Mouse (Mus musculus) lung, adult 18-20 months (tissue): ENCODE measurements around the gene Sh3pxd2a.

Experiments used
- DNase-seq, 2 experiments: peaks; one replicate each; pipeline ENCODE4 v3.0.0; 2022; ENCODE audit warnings: mixed read lengths in 2 of 2

Gene Sh3pxd2a

DNA sequence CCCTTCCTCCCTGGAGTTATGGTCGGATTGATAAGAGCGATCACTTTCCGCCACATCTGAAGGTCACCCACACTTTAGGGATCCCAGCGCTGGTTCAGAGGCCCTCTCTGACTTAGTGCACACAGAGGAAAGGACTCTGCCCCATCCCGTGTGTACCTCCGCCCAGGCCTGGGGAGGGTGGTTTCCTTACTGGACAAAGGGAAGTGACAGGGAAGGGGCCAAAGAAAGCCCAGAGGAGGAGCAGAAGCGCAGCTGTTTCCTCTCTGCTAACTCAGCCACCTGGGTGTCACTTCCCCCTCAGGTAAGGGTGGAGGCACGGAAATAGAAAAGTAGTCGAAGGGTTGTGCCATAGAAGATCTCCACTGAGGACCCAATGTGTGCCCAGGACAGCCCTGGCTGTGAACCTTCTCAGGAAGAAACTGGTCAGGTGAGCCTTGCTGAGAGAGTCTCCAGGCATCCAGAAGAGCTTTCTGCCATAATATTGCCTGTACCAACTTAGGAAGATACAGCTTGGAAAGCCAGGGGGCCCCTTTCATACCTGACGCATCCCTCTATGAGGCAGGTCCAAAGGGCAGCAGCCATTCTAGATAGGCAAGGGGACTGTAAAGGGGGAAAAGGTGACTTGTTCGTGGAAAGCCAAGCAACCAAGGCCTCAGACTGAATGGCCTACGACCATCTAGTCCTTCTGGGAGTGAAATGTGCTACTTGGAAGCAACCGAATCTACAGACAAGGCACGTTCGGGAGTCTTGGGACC, 9.0 kb downstream of the Sh3pxd2a start:
- DNase-seq, result peak; percentile 55 to 63

DNA sequence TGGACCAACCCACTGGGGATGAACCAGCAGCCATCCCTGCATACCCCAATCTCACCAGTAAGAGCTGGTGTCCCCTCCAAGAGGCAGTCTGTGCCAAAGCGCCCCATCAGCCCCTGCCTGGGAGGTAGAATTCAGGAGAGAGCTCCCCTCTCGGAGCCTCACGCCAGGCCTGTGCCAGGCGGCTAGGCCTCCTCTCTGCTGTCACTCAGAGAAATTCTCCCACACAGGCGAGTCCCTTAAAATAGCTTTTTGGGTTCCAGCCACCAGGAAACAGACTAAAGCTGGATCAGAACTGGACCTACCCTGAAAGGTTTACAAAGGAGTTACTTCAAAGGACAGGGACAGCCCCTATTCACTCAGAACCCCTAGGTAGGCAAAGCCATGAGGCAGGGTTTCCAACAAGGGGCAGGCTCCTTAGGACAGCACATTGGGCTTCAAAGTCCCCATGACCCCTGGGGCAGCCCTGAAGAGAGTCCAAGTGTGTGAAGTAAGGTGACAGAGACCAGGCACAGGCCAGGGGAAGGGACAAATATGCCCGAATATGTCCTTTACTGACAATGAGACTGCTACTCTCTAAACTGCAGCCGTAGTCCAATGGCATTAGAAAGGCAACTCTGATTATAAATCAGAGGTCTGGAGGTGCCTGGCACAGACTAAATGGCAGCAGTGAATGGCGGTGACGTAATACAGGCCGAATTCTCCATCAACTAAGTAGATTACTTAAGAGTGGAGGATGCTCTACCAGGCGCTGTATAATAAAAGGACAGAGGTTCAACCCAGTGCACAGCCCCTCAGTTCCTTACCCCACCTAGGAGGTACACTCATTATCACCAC, 9.8 kb downstream of the Sh3pxd2a start:
- DNase-seq, result no peak

DNA sequence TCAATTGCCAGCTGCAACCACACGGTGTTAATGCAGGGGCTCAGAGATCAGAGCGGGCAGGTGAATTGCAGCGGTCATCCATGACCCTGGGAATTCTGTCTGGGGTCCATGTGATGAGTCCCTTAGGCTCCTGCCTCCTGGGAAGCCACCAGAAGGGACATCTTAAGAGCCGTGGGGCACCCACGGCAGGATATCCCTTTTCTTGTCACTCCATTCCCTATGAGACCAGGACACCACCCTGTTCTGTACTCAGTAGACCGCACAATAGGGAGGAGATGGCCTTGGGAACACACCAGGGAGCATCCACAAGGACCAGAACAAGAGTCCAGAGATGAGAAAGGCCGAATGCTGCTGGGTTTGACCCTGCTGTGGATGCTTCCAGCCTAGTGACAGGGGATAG, 10.8 kb downstream of the Sh3pxd2a start:
- no peak for DNase-seq

DNA sequence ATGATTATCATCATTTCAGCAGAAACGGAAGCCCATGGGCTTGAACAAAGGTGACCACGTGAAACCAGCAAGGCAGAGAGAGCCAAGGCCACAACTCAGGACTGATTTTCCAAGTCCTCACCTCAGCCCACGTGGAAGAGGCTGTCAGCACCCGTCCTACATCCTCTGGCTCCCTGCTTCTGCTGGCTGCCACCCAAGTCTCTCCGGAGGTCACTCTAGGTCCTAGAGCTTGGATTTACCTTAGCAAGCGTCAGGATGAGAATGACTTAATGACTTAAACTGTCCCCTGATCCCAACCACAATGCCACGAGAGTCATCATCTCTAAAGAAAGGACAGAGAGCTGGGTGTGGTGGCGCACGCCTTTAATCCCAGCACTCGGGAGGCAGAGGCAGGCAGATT, 11.5 kb downstream of the Sh3pxd2a start:
- peak in 1 of 2 experiments; percentile 40 for DNase-seq

DNA sequence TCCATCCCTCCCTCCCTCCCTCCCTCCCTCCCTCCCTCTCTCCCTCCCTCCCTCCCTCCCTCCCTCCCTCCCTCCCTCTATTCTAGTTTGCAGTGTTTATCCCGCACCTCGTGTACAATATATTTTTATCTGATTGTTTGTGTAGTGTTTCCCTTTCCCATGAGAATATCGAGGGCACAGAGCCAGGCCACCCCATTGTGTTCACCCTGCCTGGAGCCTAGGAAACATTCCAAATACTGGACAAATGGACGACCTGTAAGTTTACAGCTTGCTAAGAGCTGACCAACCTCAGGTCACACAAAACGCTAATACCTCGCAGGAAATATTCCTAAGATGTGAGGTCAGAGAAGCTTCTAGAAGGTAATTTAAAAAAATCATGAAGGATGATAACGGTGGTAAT, 12.0 kb downstream of the Sh3pxd2a start:
- DNase-seq, result peak; percentile 69 to 84

DNA sequence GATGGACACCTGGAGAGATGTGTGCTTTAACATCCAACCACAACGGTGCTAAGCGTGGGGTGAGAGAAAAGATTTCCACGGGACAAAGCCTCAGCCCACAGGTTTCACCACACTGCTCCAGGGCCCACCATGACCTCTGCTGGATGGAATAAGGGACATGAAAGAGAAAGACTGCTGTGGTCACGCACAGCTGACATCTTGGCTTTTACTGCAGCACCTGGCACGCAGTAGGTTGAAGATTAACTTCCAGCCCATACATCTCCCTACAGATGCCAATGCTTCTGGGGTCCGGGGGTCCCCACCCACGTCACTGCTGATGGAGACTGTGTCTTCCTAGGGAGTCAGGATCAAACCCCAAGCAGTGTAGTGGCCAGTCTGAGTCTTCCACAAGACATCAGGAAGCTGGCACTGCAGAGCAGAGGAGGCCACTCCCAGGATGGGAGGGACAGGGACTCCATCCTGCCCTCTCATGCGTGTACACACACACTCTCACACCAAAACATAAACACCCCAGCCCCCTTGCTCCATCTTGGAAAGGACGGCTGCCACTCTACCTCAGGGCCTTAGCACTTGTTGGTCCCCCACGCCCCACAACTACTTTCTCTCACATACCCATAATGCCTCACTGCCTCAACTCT, 12.6 kb downstream of the Sh3pxd2a start:
- peak; percentile 65 to 75 for DNase-seq

DNA sequence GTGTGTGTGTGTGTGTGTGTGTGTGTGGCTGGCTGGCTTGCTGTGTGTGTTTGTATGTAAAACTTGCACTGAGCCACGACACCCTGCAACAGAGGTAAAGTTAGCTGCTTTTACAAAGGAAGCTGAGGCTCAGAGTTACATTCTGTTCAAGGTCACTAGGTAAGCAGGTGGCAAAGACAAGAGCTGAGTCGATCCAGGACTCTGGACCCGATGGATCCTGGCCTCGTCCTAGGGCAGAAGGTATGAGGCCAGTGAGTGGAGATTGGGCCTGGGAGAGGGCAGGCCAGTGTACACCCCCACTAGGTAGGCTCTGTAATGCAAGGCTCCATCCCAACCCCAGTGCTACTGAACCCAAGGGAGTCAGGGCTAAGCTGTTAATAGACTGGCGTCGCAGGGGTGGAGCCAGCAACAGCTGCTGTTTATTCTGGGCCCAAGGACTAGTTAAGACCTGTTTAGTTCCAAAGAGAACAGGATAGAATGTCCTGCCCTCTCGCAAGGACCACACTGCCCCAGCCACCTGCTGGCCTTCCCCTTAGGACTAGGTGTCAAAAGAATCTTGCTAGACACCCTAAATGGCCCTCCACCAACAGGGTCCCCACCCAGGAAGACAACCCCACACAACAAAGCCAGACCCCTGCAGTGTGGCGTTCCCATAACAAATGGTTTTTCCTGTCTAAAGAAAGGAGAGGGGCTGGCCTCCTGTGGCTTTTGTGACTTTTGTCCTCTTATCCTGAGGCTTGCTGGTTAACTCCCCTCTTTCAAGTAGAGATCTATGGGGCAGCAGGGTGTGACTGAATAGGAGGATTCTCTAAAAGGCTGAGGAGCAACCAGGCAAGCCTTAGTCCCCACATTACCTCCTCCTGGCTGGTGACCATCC, 13.7 kb downstream of the Sh3pxd2a start:
- no peak for DNase-seq

DNA sequence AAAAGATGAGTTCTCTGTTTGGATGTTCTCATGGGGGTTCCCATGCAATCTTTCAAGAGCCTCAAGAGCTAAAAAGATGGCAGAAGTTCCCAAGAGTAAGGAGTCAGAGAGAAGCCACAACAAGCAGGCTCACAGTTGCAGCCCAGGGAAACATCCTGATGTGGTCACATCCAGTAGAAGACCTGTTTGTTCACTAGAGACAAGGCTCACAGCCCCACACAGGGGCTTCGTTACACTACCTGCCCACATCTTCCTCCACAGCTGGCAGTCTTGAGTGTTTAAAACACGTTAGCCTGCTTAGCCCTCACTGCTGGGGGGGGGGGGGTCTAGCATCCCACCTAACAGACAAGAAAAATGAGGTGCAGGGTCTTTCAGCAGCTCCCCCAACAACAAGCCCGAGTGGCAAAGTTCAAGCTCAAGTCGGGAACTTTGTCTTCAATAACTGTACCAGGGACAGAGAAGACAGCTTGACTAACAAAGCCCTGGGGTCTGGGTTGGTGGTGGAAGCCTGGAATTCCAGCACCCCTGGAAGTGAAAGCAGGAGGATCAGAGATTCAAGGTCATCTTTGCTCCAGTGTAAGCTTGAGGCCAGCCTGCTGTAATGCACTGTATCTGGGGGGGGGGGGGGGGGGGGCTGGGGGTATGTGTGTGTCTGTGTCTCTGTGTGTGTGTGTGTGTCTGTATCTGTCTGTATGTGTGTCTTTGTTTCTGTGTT, 14.5 kb downstream of the Sh3pxd2a start:
- DNase-seq, result no peak

DNA sequence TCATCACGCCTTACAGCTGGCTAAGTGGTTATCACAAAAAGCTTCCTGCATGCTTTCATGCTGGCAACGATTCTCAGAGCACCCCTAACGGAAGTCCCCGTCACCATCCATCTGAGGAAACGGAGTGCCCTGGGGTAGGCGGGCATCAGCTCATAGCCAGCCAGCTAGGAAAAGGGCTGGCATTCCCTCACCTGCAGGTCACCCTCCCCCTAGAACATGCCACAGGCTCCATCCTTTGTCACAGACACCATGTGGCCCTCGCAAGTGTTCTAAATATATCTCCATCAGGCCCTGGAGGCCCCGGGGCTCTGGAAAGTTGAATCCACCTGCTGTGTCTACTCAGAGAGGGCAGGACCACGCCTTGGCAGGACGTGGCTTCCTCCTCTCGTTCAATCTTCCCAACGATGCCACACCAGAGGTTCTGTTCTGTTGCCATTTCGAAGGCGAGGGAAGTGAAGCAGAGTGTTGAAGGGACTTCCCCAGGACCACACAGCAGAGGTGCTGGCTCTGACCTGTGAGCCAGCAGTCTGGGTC, 15.5 kb downstream of the Sh3pxd2a start:
- DNase-seq, result no peak

DNA sequence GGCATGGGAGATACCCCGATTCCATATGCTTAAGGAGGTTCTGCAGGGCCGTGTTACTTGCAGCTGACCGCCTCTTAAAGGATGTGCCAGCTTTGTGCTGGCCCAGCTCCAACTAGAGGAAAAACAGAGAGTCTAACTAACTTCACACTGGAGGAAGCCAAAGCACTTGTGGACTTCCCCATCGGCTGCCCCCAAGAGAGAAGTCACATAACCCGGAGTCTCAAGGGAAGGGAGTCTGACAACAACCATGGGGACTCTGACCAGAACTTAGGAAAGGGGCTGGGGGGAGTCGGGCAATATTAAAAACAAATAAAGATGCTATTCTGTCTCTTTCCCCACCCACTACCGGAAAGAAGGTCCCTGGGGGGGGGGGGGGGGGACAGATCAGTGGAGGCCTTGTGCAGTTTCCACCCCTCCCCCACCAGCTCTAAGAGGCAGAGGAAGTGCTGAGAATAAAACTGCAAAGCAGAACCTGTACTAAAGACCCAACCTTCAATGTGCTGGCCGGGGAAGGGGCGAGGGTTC, 17.3 kb downstream of the Sh3pxd2a start:
- peak; percentile 61 to 65 for DNase-seq

DNA sequence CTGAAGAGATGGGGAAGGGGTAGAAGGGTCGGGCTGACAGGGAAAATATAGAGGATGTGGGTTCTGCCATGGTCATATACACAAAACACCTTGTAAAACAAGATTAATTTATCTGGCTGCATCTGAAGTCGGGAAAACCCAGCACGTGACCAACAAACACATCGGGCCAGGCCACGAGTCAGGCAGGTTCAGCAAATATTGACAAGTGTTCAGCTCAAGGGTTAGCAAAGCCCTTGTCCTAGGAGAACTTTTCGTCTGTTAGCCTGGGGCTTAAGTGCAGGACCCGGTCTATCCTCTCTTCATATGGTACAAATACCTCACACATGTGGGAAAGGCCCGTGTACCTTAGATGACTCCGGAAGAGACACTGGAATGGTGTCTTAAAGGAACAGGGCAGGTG, 18.1 kb downstream of the Sh3pxd2a start:
- DNase-seq, result peak; percentile 78 to 85

DNA sequence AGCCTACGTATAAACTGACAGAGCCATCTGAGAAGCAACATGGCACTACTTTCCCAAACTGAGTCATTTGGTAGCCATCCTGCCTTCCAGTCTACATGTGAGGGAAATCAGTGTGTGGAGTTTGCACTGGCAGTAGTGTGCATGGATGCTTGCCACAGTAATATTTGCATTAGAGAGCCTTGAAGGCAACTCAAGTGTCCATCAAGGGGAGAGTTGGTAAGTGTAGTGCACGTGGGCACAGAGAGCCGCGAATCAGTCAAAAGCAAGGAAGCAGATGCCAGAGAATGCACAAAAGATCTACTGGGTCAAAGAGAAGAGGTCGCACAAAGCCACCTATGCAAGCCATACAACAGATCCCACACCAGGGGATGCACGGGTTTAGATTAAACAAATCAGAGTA, 18.5 kb downstream of the Sh3pxd2a start:
- peak; percentile 51 to 71 for DNase-seq

DNA sequence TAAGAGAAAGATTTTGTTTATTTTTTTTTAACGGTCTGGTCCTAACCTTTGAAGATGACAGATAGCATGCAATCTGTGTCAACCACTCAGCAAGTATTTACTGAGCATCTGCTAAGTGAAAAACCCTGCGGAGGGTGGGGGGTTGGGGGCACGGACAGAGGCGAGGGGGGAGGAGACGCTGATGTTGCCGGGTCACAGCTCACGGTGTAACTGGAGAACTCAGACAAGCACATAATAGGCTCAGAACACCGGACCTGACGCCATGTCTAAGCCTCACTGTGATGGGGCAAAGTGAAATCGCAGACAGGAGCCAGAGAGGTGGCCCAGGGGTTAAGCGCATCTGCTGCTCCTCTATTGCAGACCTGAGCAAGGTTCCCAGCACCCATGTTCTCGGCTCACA, 19.7 kb downstream of the Sh3pxd2a start:
- no peak for DNase-seq

DNA sequence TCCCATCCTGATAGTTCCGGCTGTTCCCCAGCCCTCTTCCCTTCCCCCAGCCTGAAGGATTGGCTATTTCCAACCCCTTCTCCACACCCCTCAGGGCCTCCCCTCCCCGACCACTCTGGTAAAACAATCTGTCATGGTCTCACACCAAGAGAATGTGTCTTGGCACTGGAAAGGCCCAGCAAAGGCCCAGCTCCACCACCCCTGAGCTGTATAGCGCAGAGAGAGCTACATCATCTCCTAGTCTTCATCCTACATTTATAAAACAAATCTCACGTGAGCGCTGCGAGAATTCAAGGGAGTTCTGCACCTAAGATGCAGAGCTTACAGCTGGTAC, 21.9 kb downstream of the Sh3pxd2a start:
- no peak for DNase-seq

DNA sequence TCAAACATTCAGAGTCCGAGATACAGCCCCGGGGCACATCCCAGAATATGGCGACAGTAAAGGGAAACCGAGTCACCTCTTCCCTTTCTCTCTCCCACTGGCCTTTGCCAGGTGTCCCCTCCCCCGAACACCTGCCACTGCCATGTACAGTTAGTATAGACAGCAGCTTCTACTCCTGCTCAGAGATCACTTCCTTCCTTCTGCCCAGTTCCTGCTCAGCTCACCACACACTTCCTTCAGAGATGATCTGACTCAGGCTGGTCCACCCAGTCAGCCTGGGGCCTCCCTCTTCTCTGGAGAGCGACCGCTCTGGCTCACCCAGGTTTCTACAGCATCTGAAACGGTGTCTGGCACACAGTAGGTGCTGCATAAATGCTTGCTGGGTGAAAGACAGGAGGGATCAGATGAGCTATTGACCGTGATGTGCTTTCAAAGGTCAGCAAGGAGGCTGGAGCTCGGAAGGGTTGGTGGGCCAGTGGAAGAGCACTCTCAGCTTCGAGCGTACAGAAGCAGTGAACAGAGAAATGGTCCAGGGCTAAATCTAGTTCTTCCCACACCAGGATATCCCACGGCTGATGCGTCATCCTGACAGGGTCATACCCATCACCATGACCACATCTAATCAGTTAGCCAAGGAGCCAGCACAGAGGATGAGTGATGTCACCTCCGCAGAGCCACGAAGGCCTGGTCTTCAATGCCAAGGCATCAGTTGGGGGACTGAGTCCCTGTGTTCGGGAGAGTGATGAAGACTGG, 22.5 kb downstream of the Sh3pxd2a start:
- DNase-seq, result no peak

DNA sequence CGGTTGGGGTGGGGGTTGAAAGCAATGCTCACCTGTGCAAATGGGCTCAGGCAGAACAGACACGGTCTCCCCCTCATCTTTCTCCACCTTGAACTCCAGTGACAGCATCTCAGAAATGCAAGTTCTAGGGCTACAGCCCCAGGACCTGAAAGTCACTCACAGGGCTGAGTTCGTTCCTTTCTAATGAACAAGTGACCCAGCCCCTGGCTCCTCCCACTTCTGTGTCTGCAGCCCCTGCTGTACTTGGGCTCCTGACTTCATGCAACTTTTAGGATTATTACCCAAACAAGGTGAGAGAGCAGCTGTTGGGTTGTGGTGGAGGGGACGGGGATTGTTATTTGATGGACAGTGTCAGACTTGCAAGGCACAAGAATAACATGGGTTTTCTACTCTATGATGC, 23.2 kb downstream of the Sh3pxd2a start:
- no peak for DNase-seq

DNA sequence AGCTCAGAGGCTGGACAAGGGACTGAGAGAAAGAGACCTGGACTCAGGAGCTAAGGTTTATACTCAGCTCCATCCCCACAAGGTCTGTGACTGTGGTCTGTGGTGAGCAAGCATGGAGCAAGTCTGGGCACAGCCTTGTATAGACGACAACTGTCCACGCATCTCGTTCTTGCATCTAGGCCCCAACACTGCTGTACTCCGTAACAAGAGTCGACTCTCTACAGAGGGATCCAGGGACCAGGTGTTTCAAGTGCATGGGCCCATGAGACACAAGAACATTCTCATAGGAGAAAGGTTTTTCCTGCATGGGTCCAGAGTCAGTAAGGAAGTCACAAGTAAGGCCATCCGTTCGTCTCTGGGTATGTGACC, 23.8 kb downstream of the Sh3pxd2a start:
- no peak for DNase-seq

DNA sequence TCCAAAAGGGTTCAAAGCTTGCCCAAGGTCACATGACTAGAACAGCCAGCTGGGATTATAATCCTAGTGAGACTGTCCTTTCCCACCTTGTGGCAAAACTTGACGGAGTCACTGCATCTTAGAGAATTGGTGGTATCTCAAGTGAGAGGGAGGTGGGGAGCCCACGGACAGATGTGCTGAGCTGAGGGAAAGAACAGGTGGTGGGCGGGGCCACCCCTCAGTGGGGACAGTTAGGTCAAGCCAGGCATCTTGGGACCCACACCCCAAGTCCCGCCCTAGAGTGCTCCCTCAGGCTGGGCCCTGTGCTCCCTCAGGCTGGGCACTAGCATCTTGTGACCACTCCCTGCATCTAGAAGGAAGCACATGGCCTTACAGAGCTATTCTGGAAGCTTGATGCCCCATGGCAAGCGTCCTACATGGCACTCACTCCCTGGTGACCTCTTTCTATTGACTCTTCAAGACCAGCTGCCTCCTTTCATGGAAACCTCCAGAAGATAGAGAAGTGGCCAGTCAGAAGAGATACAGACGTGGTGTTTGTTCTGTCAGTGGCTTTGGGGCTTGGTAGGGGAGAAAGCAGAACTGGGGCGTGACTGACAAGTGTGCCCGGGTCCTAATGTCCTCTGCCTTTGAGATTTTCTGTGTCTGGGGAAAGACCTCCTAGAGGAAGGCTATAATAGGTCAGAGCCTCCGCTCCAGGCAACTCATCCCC, 24.3 kb downstream of the Sh3pxd2a start:
- no peak for DNase-seq

DNA sequence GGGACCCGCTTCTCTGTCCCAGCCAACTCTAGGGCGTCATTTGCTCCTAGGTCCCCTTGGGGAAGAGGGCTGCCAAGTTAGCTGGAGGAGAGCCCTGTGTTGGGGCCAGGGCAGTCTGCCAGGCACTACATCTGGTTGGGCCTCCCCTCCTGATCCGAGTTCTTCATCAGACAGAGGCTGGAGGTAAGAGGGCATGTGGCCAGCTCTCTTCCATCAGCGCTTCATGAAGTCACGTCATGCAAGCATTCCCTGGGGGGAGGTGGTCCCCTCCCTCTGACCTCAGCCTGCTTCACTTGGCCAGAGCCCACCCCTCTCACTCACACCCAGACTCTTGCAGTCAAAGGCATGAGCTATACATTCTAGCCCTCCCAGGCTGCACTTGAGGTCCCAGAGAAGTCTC, 25.8 kb downstream of the Sh3pxd2a start:
- DNase-seq, result peak in 1 of 2 experiments; percentile 43

DNA sequence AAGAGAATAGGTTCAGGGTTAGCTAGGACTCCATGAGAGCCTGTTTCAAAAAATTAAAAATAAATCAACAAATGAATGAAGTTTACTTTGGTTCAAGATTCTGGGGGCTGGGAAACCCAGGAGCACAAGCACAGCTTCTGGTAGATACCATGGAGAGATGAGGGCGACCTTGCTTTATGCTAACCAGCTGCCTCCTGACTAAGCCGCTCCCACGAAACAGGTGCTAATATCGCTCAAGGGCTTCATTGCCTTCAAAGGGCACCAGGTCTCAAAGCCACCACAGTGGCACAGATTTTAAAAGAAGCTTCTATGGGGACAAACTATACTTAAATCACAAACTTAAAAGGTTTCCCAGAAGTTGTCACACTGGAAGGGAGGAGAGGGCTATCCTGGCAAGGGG, 27.2 kb downstream of the Sh3pxd2a start:
- DNase-seq, result no peak
